In the genomic region with DNA sequence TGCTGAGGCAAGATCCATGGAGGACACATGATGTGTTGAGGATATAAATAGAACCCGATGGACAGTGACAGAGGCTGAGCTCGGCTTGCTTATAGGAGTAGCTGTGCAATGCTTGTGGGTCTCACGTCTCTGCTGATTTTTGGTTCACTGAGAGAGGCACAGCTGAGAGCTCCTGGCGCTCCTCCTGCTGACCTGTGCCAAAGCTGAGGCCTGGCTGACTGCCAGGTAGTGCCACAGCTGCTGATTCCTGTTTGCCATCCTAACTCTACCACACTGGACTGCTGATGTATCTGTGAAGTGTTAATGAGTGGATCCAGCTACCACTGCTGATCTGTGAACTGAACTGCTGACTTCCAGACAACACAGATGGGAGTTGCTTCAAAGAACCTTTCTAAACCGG, we compare ENCODE assay signal across 21 mouse cellular contexts. TPM values are rescaled to one million over a fixed set of nuclear protein-coding genes. Genes with fewer than 3 reads are reported as not detected.
DNase-seq lines count a peak whose midpoint lies in the region; ATAC-seq and TF ChIP-seq lines count a peak whose summit lies in the region.
"Had no signal": no experiment of that assay in that cellular context is flagged by ENCODE, and none has a peak within 500 bp of the region (broad histone marks: within the 10 kb centered on the region; RNA-seq: fewer than 3 reads in every experiment).

No protein-coding gene starts in this region.

- no peaks in the 10 kb centered on the region for H3K36me3 ChIP-seq in heart, postnatal 0 days (replicated peaks; ENCODE audit: control insufficient read depth, insufficient read depth, low read length)
- H3K36me3 ChIP-seq: embryonic facial prominence, embryonic 10.5 days; heart, embryonic 12.5 days; hindbrain, embryonic 12.5 days had no signal

- no peak for TF ChIP-seq CTCF in heart, postnatal 0 days (IDR thresholded peaks at IDR 0.05; ENCODE audit: low read depth)
- TF ChIP-seq CTCF in brain, embryonic 14.5 days (IDR thresholded peaks at IDR 0.05; ENCODE audit: borderline replicate concordance, extremely low read depth, insufficient read depth, insufficient read length) = no peak

- 53% methylated on average over 5 of the region's 5 CpGs for WGBS in heart, postnatal 0 days

- no peaks in the 10 kb centered on the region for H3K4me1 ChIP-seq in heart, postnatal 0 days (ENCODE audit: control insufficient read depth, insufficient read depth)
- H3K4me1 ChIP-seq: embryonic facial prominence, embryonic 10.5 days; forebrain, embryonic 13.5 days; heart, embryonic 12.5 days; hindbrain, embryonic 12.5 days had no signal

- no peak for TF ChIP-seq EP300 in heart, postnatal 0 days (IDR thresholded peaks at IDR 0.05; ENCODE audit: low read depth)

- no peaks in the 10 kb centered on the region for H3K9me3 ChIP-seq in heart, postnatal 0 days (replicated peaks; ENCODE audit: control insufficient read depth, low read length)
- H3K9me3 ChIP-seq: embryonic facial prominence, embryonic 10.5 days; hindbrain, embryonic 12.5 days had no signal

- no peaks in the 10 kb centered on the region for H3K27me3 ChIP-seq in heart, postnatal 0 days (ENCODE audit: control insufficient read depth, insufficient read depth, low read length)
- H3K27me3 ChIP-seq: forebrain, embryonic 13.5 days; heart, embryonic 12.5 days; hindbrain, embryonic 12.5 days had no signal

- intact Hi-C loops in gastrocnemius, postnatal 14 days (cut with DNase I; ENCODE audit: low total_unique reads) = no loop called here
- intact Hi-C loops in gastrocnemius, postnatal 36 days (cut with DNase I) = no loop called here
- intact Hi-C loops in heart, postnatal 10 days (cut with DNase I) = no loop called here

- no peak for TF ChIP-seq POLR2A in brain, embryonic 14.5 days (IDR thresholded peaks at IDR 0.05; ENCODE audit: borderline replicate concordance, extremely low read depth, insufficient read depth, insufficient read length, poor library complexity, severe bottlenecking)

- DNase-seq in gastrocnemius, postnatal 14 days = peak; percentile 18
- no peak for DNase-seq in gastrocnemius, postnatal 36 days
- DNase-seq in heart, postnatal 0 days (ENCODE audit: low spot score) = no peak
- no peak for DNase-seq in heart, postnatal 10 days
- DNase-seq in Muller cell, postnatal 12 days (ENCODE audit: inconsistent ontology term) = peak; percentile 14
- DNase-seq in brain, embryonic 14.5 days (ENCODE audit: low read depth) = peak; percentile 38
- no peak for DNase-seq in frontal cortex, postnatal 25 days (ENCODE audit: low spot score in 2 of 2)
- DNase-seq: adrenal gland, postnatal 10 days; cerebellum, adult 11-12 months; cerebellum, adult 9-10 months; forebrain, postnatal 0 days; heart, postnatal 4 days; kidney, adult 8-10 months had no signal

- no peak overlapping the region for H3K9ac ChIP-seq in heart, postnatal 0 days (replicated peaks; ENCODE audit: low read depth, low read length)
- H3K9ac ChIP-seq: forebrain, embryonic 13.5 days; forebrain, postnatal 0 days; heart, embryonic 12.5 days; hindbrain, embryonic 12.5 days had no signal

- H3K27ac ChIP-seq in heart, postnatal 0 days (ENCODE audit: low read depth) = no peak overlapping the region
- H3K27ac ChIP-seq: embryonic facial prominence, embryonic 10.5 days; forebrain, embryonic 13.5 days; hindbrain, embryonic 12.5 days had no signal

- H3K4me3 ChIP-seq in heart, postnatal 0 days (ENCODE audit: low read depth, low read length) = no peak overlapping the region
- H3K4me3 ChIP-seq: embryonic facial prominence, embryonic 10.5 days; forebrain, embryonic 13.5 days; heart, embryonic 12.5 days; hindbrain, embryonic 12.5 days had no signal

- H3K4me2 ChIP-seq in heart, postnatal 0 days (ENCODE audit: low read depth, low read length) = no peak overlapping the region
- H3K4me2 ChIP-seq: forebrain, embryonic 13.5 days; heart, embryonic 12.5 days; hindbrain, embryonic 12.5 days had no signal

- 0 out of 2 replicates have a peak, but pooled peaks have one; percentile 17 for ATAC-seq in heart, postnatal 0 days (ENCODE audit: insufficient read depth, low read depth)
- ATAC-seq: forebrain, embryonic 13.5 days; forebrain, postnatal 0 days; hindbrain, embryonic 16.5 days; inflammation-experienced regulatory T-cells, adult 6 months; intestine, postnatal 0 days had no signal

RNA-seq across cellular contexts. Expression of gene Gadl1, which starts 21.7 kb away (rescaled TPM):
- 10 to 100 TPM; 19.0 to 19.4 TPM for total RNA-seq in gastrocnemius, postnatal 14 days (2021)
- total RNA-seq in gastrocnemius, postnatal 36 days (2021) = 10 to 100 TPM in 1 of 2 experiments, 1 to 10 TPM in 1; 5.8 to 20.0 TPM
- total RNA-seq in heart, postnatal 0 days (2014; rRNA removed; ENCODE audit: low replicate concordance) = 0.19 and 2.6 TPM in 2 replicates
- polyA plus RNA-seq in heart, postnatal 0 days (2015; fragmentation: Nextera tagmentation; extraction: Ambion mirVana) = 0.74 and 1.1 TPM in 2 replicates
- under 1 TPM; 0.12 to 0.67 TPM for total RNA-seq in heart, postnatal 10 days (2021)
- polyA plus RNA-seq in brain, embryonic 14.5 days (2012; rRNA removed) = 0.04 and 0.05 TPM in 2 replicates
- total RNA-seq: ES-E14 had no signal
- polyA plus RNA-seq: inflammation-experienced regulatory T-cells, adult 6 months had no signal

Comparison
In these comparisons a context has a peak if more than half of its experiments do, and no peak if none do; other contexts are left out.
1. DNase-seq: peak in gastrocnemius, postnatal 14 days (single experiment), Muller cell, postnatal 12 days (single experiment) and brain, embryonic 14.5 days (single experiment); none in gastrocnemius, postnatal 36 days (0 of 2), heart, postnatal 0 days (single experiment), heart, postnatal 10 days (0 of 2) and frontal cortex, postnatal 25 days (0 of 2).